Mouse (Mus musculus): Measurements from ENCODE around the gene Phc2. TPM values are rescaled to one million over a fixed set of nuclear protein-coding genes. Genes with fewer than 3 reads are reported as not detected.

Phc2 gene
- total and polyA plus RNA-seq, 3 experiments: 34.3 to 46.3 (median 39.7) TPM

DNA sequence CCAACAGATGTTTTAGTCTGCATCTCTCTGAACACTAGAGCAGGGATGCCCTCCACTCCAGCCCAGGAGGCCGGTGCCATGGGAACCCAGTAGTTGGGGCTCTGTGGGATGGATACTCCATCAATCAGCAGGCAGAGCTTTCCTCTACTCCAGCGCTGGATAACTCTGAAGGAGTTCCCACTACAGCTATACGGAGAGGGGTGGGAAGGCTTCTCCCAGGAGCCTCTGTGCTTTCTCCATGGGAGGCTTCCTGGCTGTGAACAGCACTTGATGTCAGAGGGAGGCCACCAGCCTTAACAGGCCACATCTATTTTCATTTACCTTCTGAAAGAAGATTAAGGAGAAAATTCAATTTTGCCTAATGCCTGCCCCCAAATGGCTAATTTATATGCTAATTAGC, 29.2 kb downstream of the Phc2 start:
- Histone ChIP-seq H3K9ac (ENCODE audit: low read depth, low read length) (no peak overlapping the region), H3K4me1 (ENCODE audit: control insufficient read depth, insufficient read depth, low read length) (no peaks in the 10 kb centered on the region), H3K79me2 (replicated peaks; ENCODE audit: control insufficient read depth, insufficient read depth, low read length) (no peaks in the 10 kb centered on the region), H3K36me3 (ENCODE audit: control insufficient read depth, insufficient read depth, low read length) (no peaks in the 10 kb centered on the region), H3K27me3 (ENCODE audit: control insufficient read depth, insufficient read depth, low read length) (no peaks in the 10 kb centered on the region), H3K27ac (no peak overlapping the region), H3K4me3 (no peak overlapping the region)
- no peak for DNase-seq
- intact Hi-C loops (cut with DNase I): no loop called here
- 47% methylated on average over 3 of the region's 3 CpGs for WGBS
- TF ChIP-seq POLR2A (IDR thresholded peaks at IDR 0.05; ENCODE audit: insufficient read depth, low read depth, low read length): no peak
- no peak for TF ChIP-seq CTCF (IDR thresholded peaks at IDR 0.05)
- no peak for TF ChIP-seq EP300 (IDR thresholded peaks at IDR 0.05; ENCODE audit: insufficient read depth, low read depth, low read length)

DNA sequence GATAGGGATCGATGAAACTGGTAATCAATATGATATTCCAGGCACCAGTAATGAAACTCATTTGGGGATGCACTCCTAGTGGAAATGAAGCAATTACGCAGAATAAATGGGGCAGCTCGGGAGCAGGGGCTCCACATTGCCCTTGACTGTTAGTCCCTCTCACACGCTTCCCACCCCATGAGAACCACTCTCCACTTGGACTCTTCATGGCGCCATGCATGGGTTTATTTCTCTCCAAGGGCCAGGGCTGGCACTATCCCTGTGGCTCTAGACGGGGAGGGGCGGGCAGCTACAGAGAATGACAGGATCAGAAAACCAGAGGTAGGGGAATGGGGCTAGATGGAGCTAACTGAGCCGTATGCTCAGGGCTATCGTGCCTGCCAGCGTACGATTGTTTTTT, 29.6 kb downstream of the Phc2 start:
- WGBS: 86% methylated on average over 11 of the region's 11 CpGs

DNA sequence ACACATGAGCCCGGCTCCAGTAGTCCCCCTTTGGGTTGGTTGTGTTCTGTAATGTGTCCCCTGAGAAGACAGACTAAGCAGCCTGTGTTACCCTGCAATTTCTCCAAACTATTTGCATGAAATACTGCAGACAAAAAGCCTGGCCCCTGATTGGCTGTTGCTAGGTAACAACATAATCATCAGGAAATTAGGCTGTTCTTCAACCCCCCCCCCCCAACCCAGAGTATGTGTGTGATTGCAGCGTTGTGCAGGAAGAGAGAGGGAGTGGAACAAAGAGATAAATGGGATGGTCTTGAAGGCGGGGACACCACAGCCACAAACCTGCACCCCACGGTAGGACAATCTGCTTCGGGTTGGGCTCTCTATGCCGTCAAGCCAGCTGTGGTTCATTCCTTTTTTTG, 34.0 kb downstream of the Phc2 start:
- TF ChIP-seq POLR2A (IDR thresholded peaks at IDR 0.05; ENCODE audit: insufficient read depth, low read depth, low read length) (no peak), EP300 (IDR thresholded peaks at IDR 0.05; ENCODE audit: insufficient read depth, low read depth, low read length) (no peak), CTCF (IDR thresholded peaks at IDR 0.05) (no peak)
- Histone ChIP-seq H3K27me3 (ENCODE audit: control insufficient read depth, insufficient read depth, low read length) (no peaks in the 10 kb centered on the region), H3K79me2 (replicated peaks; ENCODE audit: control insufficient read depth, insufficient read depth, low read length) (no peaks in the 10 kb centered on the region), H3K36me3 (ENCODE audit: control insufficient read depth, insufficient read depth, low read length) (no peaks in the 10 kb centered on the region), H3K4me1 (ENCODE audit: control insufficient read depth, insufficient read depth, low read length) (peaks cover 1% of the 10 kb centered on the region; the same call in 1 of the 2 replicates), H3K9ac (ENCODE audit: low read depth, low read length) (no peak overlapping the region), H3K27ac (no peak overlapping the region), H3K4me3 (no peak overlapping the region)
- WGBS: 52% methylated on average over 6 of the region's 6 CpGs
- intact Hi-C loops (cut with DNase I): no loop called here
- no peak for DNase-seq

More for the DNA sequence above, 29.6 kb downstream of the Phc2 start:
- H3K79me2 ChIP-seq (replicated peaks; ENCODE audit: control insufficient read depth, insufficient read depth, low read length): no peaks in the 10 kb centered on the region
- TF ChIP-seq CTCF (IDR thresholded peaks at IDR 0.05) (no peak), POLR2A (IDR thresholded peaks at IDR 0.05; ENCODE audit: insufficient read depth, low read depth, low read length) (no peak), EP300 (IDR thresholded peaks at IDR 0.05; ENCODE audit: insufficient read depth, low read depth, low read length) (no peak)
- no peak for DNase-seq
- no peaks in the 10 kb centered on the region for H3K4me1 ChIP-seq (ENCODE audit: control insufficient read depth, insufficient read depth, low read length)
- H3K36me3 ChIP-seq (ENCODE audit: control insufficient read depth, insufficient read depth, low read length): no peaks in the 10 kb centered on the region
- H3K27me3 ChIP-seq (ENCODE audit: control insufficient read depth, insufficient read depth, low read length): no peaks in the 10 kb centered on the region
- no peak overlapping the region for H3K4me3 ChIP-seq
- no peak overlapping the region for H3K9ac ChIP-seq (ENCODE audit: low read depth, low read length)
- H3K27ac ChIP-seq: no peak overlapping the region
- intact Hi-C loops (cut with DNase I): no loop called here

DNA sequence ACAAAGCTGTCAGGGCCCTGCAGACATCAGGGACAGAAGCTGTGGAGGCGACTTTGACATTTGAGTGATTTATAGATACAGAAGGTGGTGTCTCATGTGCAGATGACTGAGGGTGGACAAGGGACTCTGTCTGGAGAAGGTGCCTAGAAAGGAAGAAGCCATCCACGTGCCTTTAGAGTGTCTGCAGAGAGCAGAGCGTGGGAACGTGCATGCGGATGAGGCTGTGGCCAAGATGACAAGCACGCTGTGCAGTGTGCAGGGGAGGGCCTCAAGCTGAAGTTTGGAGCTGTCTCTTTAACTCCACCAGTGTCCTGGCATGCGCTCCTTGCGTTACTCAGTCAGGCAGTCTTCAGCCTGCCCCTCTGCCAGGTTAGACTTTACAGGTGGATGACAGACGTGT, 34.5 kb downstream of the Phc2 start:
- H3K27ac ChIP-seq: no peak overlapping the region
- WGBS: 67% methylated on average over 9 of the region's 9 CpGs
- TF ChIP-seq CTCF (IDR thresholded peaks at IDR 0.05): no peak
- no peak for TF ChIP-seq EP300 (IDR thresholded peaks at IDR 0.05; ENCODE audit: insufficient read depth, low read depth, low read length)
- TF ChIP-seq POLR2A (IDR thresholded peaks at IDR 0.05; ENCODE audit: insufficient read depth, low read depth, low read length): no peak

DNA sequence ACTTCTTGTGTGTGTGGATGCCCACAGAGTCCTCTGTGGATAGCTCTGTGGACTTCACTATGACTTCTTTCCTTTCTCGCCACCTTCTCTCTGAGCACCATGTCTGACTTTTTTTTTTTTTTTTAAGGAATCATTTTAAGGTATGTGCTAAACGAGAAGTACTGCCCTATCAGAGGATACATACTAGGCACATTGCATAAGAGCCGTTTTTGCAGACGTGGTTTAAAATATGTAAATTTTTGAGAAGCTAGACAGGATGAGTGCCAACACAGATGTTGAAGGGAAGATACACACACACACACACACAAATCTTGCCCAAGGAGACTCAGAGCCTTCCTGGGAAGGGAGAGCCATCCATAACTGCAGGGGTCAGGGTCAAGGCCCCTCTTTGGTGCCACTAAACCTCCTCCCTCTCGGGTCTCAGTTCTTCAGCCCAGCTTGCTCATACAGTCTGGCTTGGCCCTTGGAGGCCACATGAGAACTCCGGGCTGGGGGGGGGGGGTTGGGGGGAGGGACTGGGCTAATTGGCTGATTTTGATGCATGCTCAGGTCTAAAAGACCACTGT, 35.3 kb downstream of the Phc2 start:
- 62% methylated on average over 6 of the region's 6 CpGs for WGBS
- H3K4me3 ChIP-seq: no peak overlapping the region
- no peaks in the 10 kb centered on the region for H3K27me3 ChIP-seq (ENCODE audit: control insufficient read depth, insufficient read depth, low read length)
- H3K9ac ChIP-seq (ENCODE audit: low read depth, low read length): no peak overlapping the region
- TF ChIP-seq CTCF (IDR thresholded peaks at IDR 0.05) (no peak), EP300 (IDR thresholded peaks at IDR 0.05; ENCODE audit: insufficient read depth, low read depth, low read length) (no peak), POLR2A (IDR thresholded peaks at IDR 0.05; ENCODE audit: insufficient read depth, low read depth, low read length) (no peak)
- H3K27ac ChIP-seq: no peak overlapping the region
- no peaks in the 10 kb centered on the region for H3K79me2 ChIP-seq (replicated peaks; ENCODE audit: control insufficient read depth, insufficient read depth, low read length)
- H3K36me3 ChIP-seq (ENCODE audit: control insufficient read depth, insufficient read depth, low read length): no peaks in the 10 kb centered on the region
- intact Hi-C loops (cut with DNase I): no loop called here
- no peak for DNase-seq
- peaks cover 2% of the 10 kb centered on the region; the same call in 1 of the 2 replicates for H3K4me1 ChIP-seq (ENCODE audit: control insufficient read depth, insufficient read depth, low read length)

More for the DNA sequence above, 34.5 kb downstream of the Phc2 start:
- H3K79me2 ChIP-seq (replicated peaks; ENCODE audit: control insufficient read depth, insufficient read depth, low read length): no peaks in the 10 kb centered on the region
- no peak for DNase-seq
- peaks cover 2% of the 10 kb centered on the region; the same call in 1 of the 2 replicates for H3K4me1 ChIP-seq (ENCODE audit: control insufficient read depth, insufficient read depth, low read length)
- no peak overlapping the region for H3K9ac ChIP-seq (ENCODE audit: low read depth, low read length)
- no peak overlapping the region for H3K4me3 ChIP-seq
- no peaks in the 10 kb centered on the region for H3K36me3 ChIP-seq (ENCODE audit: control insufficient read depth, insufficient read depth, low read length)
- no peaks in the 10 kb centered on the region for H3K27me3 ChIP-seq (ENCODE audit: control insufficient read depth, insufficient read depth, low read length)
- intact Hi-C loops (cut with DNase I): no loop called here

DNA sequence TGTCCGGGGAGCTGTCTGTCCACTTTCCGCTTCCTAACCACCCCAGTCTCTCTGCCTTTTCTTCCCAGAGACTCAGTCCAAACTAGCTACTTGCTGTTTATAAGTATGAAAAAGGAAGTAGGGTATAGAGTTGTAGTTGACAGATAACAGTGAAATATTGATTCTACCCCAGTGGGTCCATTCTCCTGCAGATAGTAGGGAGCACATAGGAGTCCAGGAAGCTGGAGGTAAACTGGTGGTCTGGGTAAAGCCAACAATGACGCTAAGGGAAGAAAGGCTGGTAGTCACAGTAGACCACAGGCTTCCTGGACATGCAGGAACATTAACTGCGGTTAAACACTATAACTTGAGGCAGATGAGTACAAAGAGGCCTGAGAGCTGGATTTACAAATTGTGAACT, 36.7 kb downstream of the Phc2 start:
- H3K9ac ChIP-seq (ENCODE audit: low read depth, low read length): no peak overlapping the region
- intact Hi-C loops (cut with DNase I): no loop called here
- no peaks in the 10 kb centered on the region for H3K36me3 ChIP-seq (ENCODE audit: control insufficient read depth, insufficient read depth, low read length)
- DNase-seq: no peak
- no peaks in the 10 kb centered on the region for H3K27me3 ChIP-seq (ENCODE audit: control insufficient read depth, insufficient read depth, low read length)
- H3K79me2 ChIP-seq (replicated peaks; ENCODE audit: control insufficient read depth, insufficient read depth, low read length): no peaks in the 10 kb centered on the region
- no peak overlapping the region for H3K4me3 ChIP-seq
- WGBS: 79% methylated on average over 4 of the region's 4 CpGs
- peaks cover 2% of the 10 kb centered on the region; the same call in 1 of the 2 replicates for H3K4me1 ChIP-seq (ENCODE audit: control insufficient read depth, insufficient read depth, low read length)
- H3K27ac ChIP-seq: no peak overlapping the region
- TF ChIP-seq EP300 (IDR thresholded peaks at IDR 0.05; ENCODE audit: insufficient read depth, low read depth, low read length): no peak
- TF ChIP-seq POLR2A (IDR thresholded peaks at IDR 0.05; ENCODE audit: insufficient read depth, low read depth, low read length): no peak
- TF ChIP-seq CTCF (IDR thresholded peaks at IDR 0.05): no peak
